In the genomic region with DNA sequence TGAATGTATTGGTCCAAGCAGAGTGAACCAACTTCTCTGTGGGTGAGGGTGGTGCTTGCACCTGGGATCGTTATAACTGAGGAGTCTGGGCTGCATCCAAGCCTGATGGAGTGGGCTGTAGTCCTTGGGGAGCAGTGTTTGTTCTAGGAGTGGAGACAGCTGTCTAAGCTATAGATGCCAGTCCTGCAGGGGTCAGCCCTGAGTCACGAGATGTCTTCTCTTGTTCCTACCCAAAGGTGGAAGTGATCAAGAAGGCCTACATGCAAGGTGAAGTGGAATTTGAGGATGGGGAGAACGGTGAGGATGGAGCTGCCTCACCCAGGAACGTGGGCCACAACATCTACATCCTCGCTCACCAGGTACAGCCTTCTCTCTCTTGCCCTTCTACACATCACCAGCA, we compare ENCODE assay signal across 14 mouse cellular contexts.
DNase-seq lines count a peak whose midpoint lies in the region; ATAC-seq and TF ChIP-seq lines count a peak whose summit lies in the region.
"Had no signal": no experiment of that assay in that cellular context is flagged by ENCODE, and none has a peak within 500 bp of the region (broad histone marks: within the 10 kb centered on the region; RNA-seq: fewer than 3 reads in every experiment).

No protein-coding gene starts in this region.

- ATAC-seq in kidney, embryonic 16.5 days (ENCODE audit: low FRiP score, low TSS enrichment), result 0 out of 2 replicates have a peak, but pooled peaks have one; percentile 46
- ATAC-seq in granulocyte monocyte progenitor cell, adult 5-6 weeks (replicated peaks; ENCODE audit: poor library complexity, severe bottlenecking), result peak; percentile 47

- no peaks in the 10 kb centered on the region for H3K9me3 ChIP-seq in kidney, embryonic 16.5 days (ENCODE audit: low read length)
- H3K9me3 ChIP-seq: embryonic facial prominence, embryonic 15.5 days; heart, embryonic 15.5 days had no signal

- peaks cover 47% of the 10 kb centered on the region for H3K36me3 ChIP-seq in kidney, embryonic 16.5 days (ENCODE audit: insufficient read depth, low read length)
- H3K36me3 ChIP-seq in thymus, adult 2 months (ENCODE audit: control insufficient read depth, insufficient read depth, low read length), result peaks cover 19% of the 10 kb centered on the region

- TF ChIP-seq CTCF in thymus, adult 2 months (IDR thresholded peaks at IDR 0.05; ENCODE audit: borderline replicate concordance, control insufficient read depth, extremely low read depth, insufficient read depth, low read length, poor library complexity), result no peak

- no peak for DNase-seq in kidney, adult 8-10 months
- peak; percentile 35 for DNase-seq in thymus, adult 2 months
- no peak for DNase-seq in thymus, postnatal 0 days (ENCODE audit: low spot score)
- DNase-seq in thymus, postnatal 25 days, result peak; percentile 24
- no peak for DNase-seq in layer of hippocampus, adult 9-10 months (ENCODE audit: low spot score)
- no peak for DNase-seq in frontal cortex, postnatal 36 days (ENCODE audit: low spot score in 2 of 2)
- DNase-seq: adrenal gland, postnatal 14 days; cerebellum, adult 9-10 months; kidney, adult 18-20 months; left cerebral cortex, postnatal 4 days had no signal

- no peaks in the 10 kb centered on the region for H3K4me1 ChIP-seq in kidney, embryonic 16.5 days (ENCODE audit: insufficient read depth, low read length)
- no peaks in the 10 kb centered on the region for H3K4me1 ChIP-seq in thymus, adult 2 months (replicated peaks; ENCODE audit: control insufficient read depth, insufficient read depth, low read length)
- H3K4me1 ChIP-seq: embryonic facial prominence, embryonic 15.5 days had no signal

- no peaks in the 10 kb centered on the region for H3K27me3 ChIP-seq in kidney, embryonic 16.5 days (ENCODE audit: insufficient read depth, low read length)
- no peaks in the 10 kb centered on the region for H3K27me3 ChIP-seq in thymus, adult 2 months (ENCODE audit: control insufficient read depth, insufficient read depth, low read length)
- H3K27me3 ChIP-seq: embryonic facial prominence, embryonic 15.5 days; heart, embryonic 15.5 days had no signal

- no peak overlapping the region for H3K9ac ChIP-seq in kidney, embryonic 16.5 days (replicated peaks; ENCODE audit: low read length)
- H3K9ac ChIP-seq: embryonic facial prominence, embryonic 15.5 days; heart, embryonic 15.5 days had no signal

- 82% methylated on average over 5 of the region's 5 CpGs for WGBS in kidney, embryonic 16.5 days
- 97% methylated on average over 5 of the region's 5 CpGs for WGBS in thymus, adult 2 months

- H3K4me2 ChIP-seq in kidney, embryonic 16.5 days (replicated peaks; ENCODE audit: low read depth, low read length), result no peak overlapping the region
- H3K4me2 ChIP-seq: embryonic facial prominence, embryonic 15.5 days; heart, embryonic 15.5 days had no signal

- no peak overlapping the region for H3K27ac ChIP-seq in kidney, embryonic 16.5 days (ENCODE audit: low read length)
- no peak overlapping the region for H3K27ac ChIP-seq in thymus, adult 2 months (ENCODE audit: control insufficient read depth, insufficient read depth, low read length)
- H3K27ac ChIP-seq: embryonic facial prominence, embryonic 15.5 days; heart, embryonic 15.5 days had no signal

- TF ChIP-seq POLR2A in thymus, adult 2 months (IDR thresholded peaks at IDR 0.05; ENCODE audit: control insufficient read depth, extremely low read depth, insufficient read depth, low read length, poor library complexity), result no peak

- no peak overlapping the region for H3K4me3 ChIP-seq in kidney, embryonic 16.5 days (ENCODE audit: low read length)
- H3K4me3 ChIP-seq in thymus, adult 2 months (ENCODE audit: control insufficient read depth, insufficient read depth, low read length), result no peak overlapping the region
- H3K4me3 ChIP-seq: embryonic facial prominence, embryonic 15.5 days; heart, embryonic 15.5 days had no signal

Comparison
In these comparisons a context has a peak if more than half of its experiments do, and no peak if none do; other contexts are left out.
1. DNase-seq: peak in thymus, adult 2 months (single experiment) and thymus, postnatal 25 days (single experiment); none in kidney, adult 8-10 months (0 of 2), thymus, postnatal 0 days (single experiment), layer of hippocampus, adult 9-10 months (single experiment) and frontal cortex, postnatal 36 days (0 of 2).